Mouse (Mus musculus) olfactory bulb, adult 2 months (tissue): Measurements from ENCODE around the gene Msmb.

Experiments
- CTCF ChIP-seq: fragments of 200-500 bp; IDR thresholded peaks from 2 replicates; pipeline ENCODE4 v1.5.1; 2012; ENCODE audit warnings: low read depth, mild to moderate bottlenecking, low read length, moderate library complexity; ENCODE audit not compliant: insufficient read depth
- POLR2A ChIP-seq: fragments of 200-500 bp; IDR thresholded peaks from 2 replicates; pipeline ENCODE4 v1.6.1; 2012; ENCODE audit warnings: mild to moderate bottlenecking, low read depth, low read length, moderate library complexity; ENCODE audit not compliant: insufficient read depth

- TF ChIP-seq POLR2A (no peak), CTCF (no peak)
Observed at GRCm38 (mm10) chr14:32201354-32201753, 59.5 kb downstream of the Msmb start.
